Mouse (Mus musculus) erythroblast, embryonic 14.5 days (primary cell): Measurements from ENCODE around the gene Gng2.

Source experiments
- GATA1 ChIP-seq: IDR thresholded peaks from 2 replicates; pipeline ENCODE4 v1.6.1; 2012; ENCODE audit warnings: low read length, inconsistent platforms, mixed read lengths
- TAL1 ChIP-seq: IDR thresholded peaks from 3 replicates; pipeline ENCODE4 v1.6.1; 2012; ENCODE audit warnings: low read length, inconsistent platforms, mixed read lengths

DNA sequence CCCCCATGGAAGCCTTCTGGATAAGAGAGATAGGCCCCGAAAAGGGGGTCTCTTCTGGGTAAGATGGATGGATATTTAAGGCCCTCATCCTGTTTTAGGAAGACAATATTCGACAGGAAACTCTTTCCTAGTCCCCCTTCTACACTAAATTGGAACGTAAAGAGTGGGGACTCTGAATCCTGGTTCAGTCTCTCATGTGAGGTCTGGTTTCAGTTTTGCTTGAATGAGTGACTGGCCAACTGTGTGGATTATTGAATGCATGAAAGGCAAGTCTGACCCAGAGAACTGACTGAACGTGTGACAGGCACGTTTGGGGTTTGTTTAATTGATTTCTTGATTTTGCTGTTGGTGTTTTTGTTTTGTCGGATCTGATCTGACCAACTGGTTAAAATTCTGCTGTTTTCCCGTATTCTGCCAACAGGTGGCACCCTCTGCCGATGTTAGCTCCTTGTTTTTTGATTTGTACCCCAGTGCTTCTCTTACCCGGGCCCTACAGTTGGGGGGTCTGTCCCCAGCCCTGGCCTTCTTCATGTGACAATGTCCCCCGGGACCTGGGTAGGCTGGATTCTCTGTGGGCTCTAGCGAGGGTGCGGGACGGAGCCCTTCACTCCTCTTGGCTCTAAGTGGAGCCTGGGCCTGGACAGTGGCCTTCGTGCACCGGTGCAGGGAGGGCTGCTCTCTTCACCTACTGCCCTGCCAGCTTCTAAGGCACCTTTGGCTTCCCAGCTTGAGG lies 137.7 kb downstream of the Gng2 start:
- TF ChIP-seq GATA1 (no peak), TAL1 (no peak)
